Mouse (Mus musculus) liver, postnatal 0 days (tissue): ENCODE measurements around the gene Clasp2. TPM values are rescaled to one million over a fixed set of nuclear protein-coding genes. Genes with fewer than 3 reads are reported as not detected.

Experiments
- ATAC-seq: fragments of 200-750 bp; cut with Nextera tagmentation; 2 replicates; pipeline ENCODE4 v1.8.0; 2017; ENCODE audit warnings: mild to moderate bottlenecking, moderate library complexity
- DNase-seq: peaks from one replicate; pipeline ENCODE4 v3.0.0-alpha.2; 2016
- H3K27ac ChIP-seq: fragments of 300-500 bp; sonication (generic); 2 replicates; pipeline ENCODE4 v1.5.1; 2014; ENCODE audit warnings: antibody characterized with exemption, moderate library complexity, mild to moderate bottlenecking, low read depth
- H3K27me3 ChIP-seq: fragments of 300-500 bp; sonication (generic); 2 replicates; pipeline ENCODE4 v1.6.1; 2014; ENCODE audit warnings: low read length, control low read depth, mixed read lengths; ENCODE audit not compliant: insufficient read depth
- H3K36me3 ChIP-seq: fragments of 300-500 bp; sonication (generic); replicated peaks from 2 replicates; pipeline ENCODE4 v1.6.1; 2014; ENCODE audit warnings: mild to moderate bottlenecking, control low read depth, low read length, moderate library complexity, mixed read lengths; ENCODE audit not compliant: insufficient read depth
- H3K4me1 ChIP-seq: fragments of 300-500 bp; sonication (generic); 2 replicates; pipeline ENCODE4 v1.6.1; 2014; ENCODE audit warnings: antibody characterized with exemption, mild to moderate bottlenecking, control low read depth; ENCODE audit not compliant: insufficient read depth
- H3K4me2 ChIP-seq: fragments of 300-500 bp; sonication (generic); 2 replicates; pipeline ENCODE4 v1.6.1; 2014; ENCODE audit warnings: low read depth, mild to moderate bottlenecking, low read length, moderate library complexity, mixed read lengths
- H3K4me3 ChIP-seq: fragments of 300-500 bp; sonication (generic); 2 replicates; pipeline ENCODE4 v1.5.1; 2014; ENCODE audit warnings: low read depth, low read length
- H3K9ac ChIP-seq: fragments of 300-500 bp; sonication (generic); replicated peaks from 2 replicates; pipeline ENCODE4 v1.6.1; 2014; ENCODE audit warnings: mild to moderate bottlenecking, moderate library complexity
- H3K9me3 ChIP-seq: fragments of 300-500 bp; sonication (generic); 2 replicates; pipeline ENCODE4 v1.6.1; 2016; ENCODE audit warnings: mild to moderate bottlenecking, control low read depth, low read length, mixed read lengths
- CTCF ChIP-seq: sonication (generic); IDR thresholded peaks from 2 replicates; pipeline ENCODE4 v1.5.1; 2016; ENCODE audit warnings: antibody characterized with exemption, low read depth
- EP300 ChIP-seq: IDR thresholded peaks from 2 replicates; pipeline ENCODE4 v1.6.1; 2016; ENCODE audit warnings: antibody characterized with exemption, low read depth, mild to moderate bottlenecking
- WGBS: fragments of 180-500 bp; shearing (Covaris S2); extraction: QIAGEN DNeasy Blood & Tissue Kit; methylation state at CpG from one replicate; pipeline ENCODE4 v1.1.7; 2014; ENCODE audit not compliant: insufficient replicate concordance; 5-methylcytosine and 5-hydroxymethylcytosine counted together
- polyA plus RNA-seq: library from polyadenylated mRNA; unstranded; fragments of >200 nt; fragmentation: Nextera tagmentation; extraction: Ambion mirVana; gene quantifications from 2 replicates; pipeline ENCODE4 v1.2.1, GENCODE M21; 2015

The Clasp2 gene
- polyA plus RNA-seq, 1 experiment from 2014 or later = 4.9 TPM

GRCm38 (mm10) chr9:113815836-113816235 is 74.6 kb downstream of the Clasp2 start:
- Histone ChIP-seq H3K36me3 (peaks cover 4% of the 10 kb centered on the region; the same call in 1 of the 2 replicates), H3K27ac (no peak overlapping the region), H3K9ac (no peak overlapping the region), H3K4me2 (no peak overlapping the region), H3K4me3 (no peak overlapping the region), H3K27me3 (no peaks in the 10 kb centered on the region), H3K4me1 (no peaks in the 10 kb centered on the region; the same call in 1 of the 2 replicates), H3K9me3 (no peaks in the 10 kb centered on the region)
- no peak for TF ChIP-seq EP300
- no peak for TF ChIP-seq CTCF
- 66% methylated on average over 2 of the region's 2 CpGs for WGBS
- ATAC-seq (no peak), DNase-seq (no peak)

- 66% methylated on average over 1 of the region's 1 CpGs for WGBS
- ATAC-seq (no peak), DNase-seq (no peak)
- Histone ChIP-seq H3K9me3 (no peaks in the 10 kb centered on the region), H3K27me3 (no peaks in the 10 kb centered on the region), H3K36me3 (no peaks in the 10 kb centered on the region; the same call in 1 of the 2 replicates), H3K4me1 (no peaks in the 10 kb centered on the region), H3K4me2 (no peak overlapping the region), H3K27ac (no peak overlapping the region), H3K9ac (no peak overlapping the region), H3K4me3 (no peak overlapping the region)
- TF ChIP-seq CTCF = peak; percentile 29; the same call in 1 of the 2 replicates
- TF ChIP-seq EP300 = no peak
Measured at GRCm38 (mm10) chr9:113822150-113822549, 80.9 kb downstream of the Clasp2 start.

- Histone ChIP-seq H3K4me2 (no peak overlapping the region), H3K27ac (no peak overlapping the region), H3K9me3 (no peaks in the 10 kb centered on the region), H3K27me3 (no peaks in the 10 kb centered on the region), H3K36me3 (no peaks in the 10 kb centered on the region), H3K4me1 (no peaks in the 10 kb centered on the region), H3K9ac (no peak overlapping the region), H3K4me3 (no peak overlapping the region)
- no peak for DNase-seq
- WGBS = 83% methylated on average over 9 of the region's 9 CpGs
- ATAC-seq = no peak
- TF ChIP-seq EP300 (no peak), CTCF (no peak)
Measured at GRCm38 (mm10) chr9:113828719-113829118, 87.4 kb downstream of the Clasp2 start.

- WGBS = 54% methylated on average over 3 of the region's 3 CpGs
- Histone ChIP-seq H3K36me3 (no peaks in the 10 kb centered on the region), H3K27ac (no peak overlapping the region), H3K4me3 (no peak overlapping the region), H3K9me3 (no peaks in the 10 kb centered on the region), H3K4me2 (no peak overlapping the region), H3K9ac (no peak overlapping the region), H3K27me3 (no peaks in the 10 kb centered on the region), H3K4me1 (no peaks in the 10 kb centered on the region)
- no peak for ATAC-seq
- TF ChIP-seq CTCF (no peak), EP300 (no peak)
- no peak for DNase-seq
Measured at GRCm38 (mm10) chr9:113830219-113830618, 88.9 kb downstream of the Clasp2 start.

- Histone ChIP-seq H3K36me3 (no peaks in the 10 kb centered on the region), H3K4me2 (no peak overlapping the region), H3K27ac (no peak overlapping the region), H3K4me1 (no peaks in the 10 kb centered on the region), H3K4me3 (no peak overlapping the region), H3K9ac (no peak overlapping the region), H3K9me3 (no peaks in the 10 kb centered on the region), H3K27me3 (no peaks in the 10 kb centered on the region)
- 61% methylated on average over 7 of the region's 7 CpGs for WGBS
- DNase-seq (peak; percentile 16), ATAC-seq (peak; percentile 93)
- no peak for TF ChIP-seq CTCF
- peak; percentile 41; the same call in 1 of the 2 replicates for TF ChIP-seq EP300
Measured at GRCm38 (mm10) chr9:113833481-113833880, 92.2 kb downstream of the Clasp2 start.

- DNase-seq = no peak
- ATAC-seq = no peak
- Histone ChIP-seq H3K9me3 (no peaks in the 10 kb centered on the region), H3K36me3 (peaks cover 6% of the 10 kb centered on the region; the same call in 1 of the 2 replicates), H3K4me2 (no peak overlapping the region), H3K27ac (no peak overlapping the region), H3K9ac (no peak overlapping the region), H3K4me1 (no peaks in the 10 kb centered on the region), H3K27me3 (no peaks in the 10 kb centered on the region), H3K4me3 (no peak overlapping the region)
- 64% methylated on average over 4 of the region's 4 CpGs for WGBS
- TF ChIP-seq CTCF = no peak
Measured at GRCm38 (mm10) chr9:113837001-113837400, 95.7 kb downstream of the Clasp2 start.

- H3K4me1 ChIP-seq = no peaks in the 10 kb centered on the region
- H3K9ac ChIP-seq = no peak overlapping the region
- no peak for TF ChIP-seq EP300
- no peak for TF ChIP-seq CTCF
- H3K4me3 ChIP-seq = no peak overlapping the region
- H3K27ac ChIP-seq = no peak overlapping the region
- peaks cover 6% of the 10 kb centered on the region; the same call in 1 of the 2 replicates for H3K36me3 ChIP-seq
- H3K9me3 ChIP-seq = no peaks in the 10 kb centered on the region
- no peaks in the 10 kb centered on the region for H3K27me3 ChIP-seq
- no peak overlapping the region for H3K4me2 ChIP-seq
- ATAC-seq (no peak), DNase-seq (no peak)
- 92% methylated on average over 5 of the region's 5 CpGs for WGBS
Measured at GRCm38 (mm10) chr9:113837461-113837860, 96.2 kb downstream of the Clasp2 start.
